ENCODE assay signal across 8 mouse cellular contexts in the genomic region with DNA sequence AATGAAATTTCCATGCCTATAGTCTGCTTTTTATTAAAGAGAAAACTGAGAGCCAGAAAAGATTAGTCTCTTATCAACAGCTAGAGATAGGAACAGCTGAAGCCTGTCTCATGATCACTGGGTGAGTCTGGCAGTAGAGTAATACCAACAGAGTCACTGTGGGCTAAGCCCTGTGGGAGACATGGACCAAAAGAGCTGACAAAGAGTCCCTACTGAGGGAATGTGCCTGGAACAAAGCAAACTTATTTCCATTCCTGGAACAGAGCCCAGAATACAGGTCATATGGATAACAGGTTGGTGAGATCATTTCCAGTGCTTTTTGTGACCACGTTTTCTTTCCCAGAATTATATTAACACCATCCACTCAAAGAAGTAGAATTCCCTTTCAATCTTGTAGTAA.
DNase-seq lines count a peak whose midpoint lies in the region; ATAC-seq lines count a peak whose summit lies in the region.
"Had no signal": no experiment of that assay in that cellular context is flagged by ENCODE, and none has a peak within 500 bp of the region (broad histone marks: within the 10 kb centered on the region; RNA-seq: fewer than 3 reads in every experiment).

No protein-coding gene starts in this region.

- ATAC-seq in forebrain, embryonic 16.5 days, result peak; percentile 82

- no peak overlapping the region for H3K9ac ChIP-seq in forebrain, embryonic 16.5 days (replicated peaks; ENCODE audit: low read depth, low read length)

- H3K27ac ChIP-seq in forebrain, embryonic 16.5 days (ENCODE audit: low read length), result no peak overlapping the region

- whole genome bisulfite sequencing in forebrain, embryonic 16.5 days, result 17% methylated on average over 1 of the region's 1 CpGs

- no peak overlapping the region for H3K4me2 ChIP-seq in forebrain, embryonic 16.5 days (ENCODE audit: low read length)

- DNase-seq in retina, postnatal 1 day, result peak; percentile 16
- DNase-seq in retina, embryonic 14.5 days (ENCODE audit: low spot score), result no peak
- DNase-seq in kidney, postnatal 14 days, result peak; percentile 16
- no peak for DNase-seq in urinary bladder, adult 18-20 months (ENCODE audit: low spot score in 2 of 2)
- DNase-seq in left cerebral cortex, postnatal 4 days, result no peak
- no peak for DNase-seq in thymus, postnatal 10 days (ENCODE audit: low spot score in 2 of 2)

- H3K4me3 ChIP-seq in forebrain, embryonic 16.5 days (replicated peaks; ENCODE audit: low read length), result no peak overlapping the region
- H3K4me3 ChIP-seq: myocyte had no signal

- intact Hi-C loops in left cerebral cortex, postnatal 4 days (cut with DNase I), result no loop called here

- H3K9me3 ChIP-seq in forebrain, embryonic 16.5 days (ENCODE audit: control insufficient read depth, low read length), result no peaks in the 10 kb centered on the region

- H3K27me3 ChIP-seq in forebrain, embryonic 16.5 days (replicated peaks; ENCODE audit: control insufficient read depth, insufficient read depth, low read length), result no peaks in the 10 kb centered on the region; the same call in 1 of the 2 replicates

- no peaks in the 10 kb centered on the region for H3K36me3 ChIP-seq in forebrain, embryonic 16.5 days (ENCODE audit: control insufficient read depth, insufficient read depth)

- H3K4me1 ChIP-seq in forebrain, embryonic 16.5 days (replicated peaks; ENCODE audit: control insufficient read depth, insufficient read depth, low read length), result no peaks in the 10 kb centered on the region

Comparison
In these comparisons a context has a peak if more than half of its experiments do, and no peak if none do; other contexts are left out.
1. DNase-seq: peak in retina, postnatal 1 day (single experiment) and kidney, postnatal 14 days (single experiment); none in retina, embryonic 14.5 days (single experiment), urinary bladder, adult 18-20 months (0 of 2), left cerebral cortex, postnatal 4 days (single experiment) and thymus, postnatal 10 days (0 of 2).